Mouse (Mus musculus) T-helper 1 cell (primary cell): ENCODE data around the gene Dnajb2.

ENCODE experiments used
- in situ Hi-C: fragments of 300-600 bp; cut with MboI, MseI; formaldehyde crosslinking; loops from one replicate; pipeline ENCODE4 v1.15.1; 2025; ENCODE audit warnings: high pct_unique_total_duplicates

Dnajb2 gene

DNA sequence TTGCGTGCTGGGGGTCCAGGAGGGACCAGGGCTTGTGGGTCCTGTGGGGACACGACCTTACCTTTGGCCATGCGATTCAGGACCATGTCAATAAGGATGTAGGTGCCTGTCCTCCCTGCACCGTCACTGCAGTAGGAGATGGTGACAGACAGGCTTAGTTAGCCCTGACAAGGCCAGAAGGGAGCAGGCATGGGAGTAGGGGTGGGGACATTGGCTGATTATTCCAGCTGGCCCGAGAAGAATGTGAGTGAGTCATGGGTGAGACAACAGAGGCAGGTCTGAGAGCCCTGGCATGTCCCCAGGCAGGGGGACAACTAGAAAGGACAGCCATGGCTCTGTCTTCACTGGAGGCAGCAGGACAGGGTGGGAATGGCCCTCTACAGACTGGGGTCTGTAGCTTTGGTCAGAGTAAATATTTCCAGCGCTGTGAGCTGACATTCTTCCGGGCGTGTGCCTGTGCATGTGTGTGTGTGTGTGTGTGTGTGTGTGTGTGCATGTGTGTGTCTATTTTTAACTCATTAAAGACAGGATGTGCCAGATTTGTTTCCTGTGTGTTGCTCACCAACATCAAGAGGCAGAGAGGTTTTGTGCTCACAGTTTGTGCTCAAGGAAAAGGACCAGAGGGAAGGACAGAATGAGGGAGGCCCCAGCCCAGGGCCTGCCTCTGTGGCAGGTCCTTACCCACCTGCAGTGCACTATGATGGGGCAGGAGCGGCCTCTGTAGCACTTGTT lies 12.0 kb downstream of the Dnajb2 start:
- in situ Hi-C loops = no loop called here

DNA sequence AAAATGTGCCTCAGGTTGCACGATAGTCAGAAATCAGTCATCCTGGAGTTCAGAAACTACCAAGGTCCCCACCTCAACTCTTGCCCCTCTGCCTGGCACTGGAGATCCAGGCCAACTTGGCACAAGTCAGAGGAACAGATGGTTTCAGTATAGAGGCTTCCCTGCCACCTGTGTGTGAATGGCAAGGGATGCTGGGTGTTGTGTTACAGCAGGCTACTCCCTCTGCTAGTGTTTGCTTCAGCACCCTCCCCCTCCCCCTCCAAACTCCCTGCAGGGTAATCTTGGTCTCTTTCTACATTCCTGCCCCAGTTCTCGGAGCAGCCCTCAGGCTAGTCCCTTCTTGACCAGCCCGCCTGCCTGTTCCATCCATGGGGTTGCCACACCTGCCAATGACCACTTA lies 14.3 kb downstream of the Dnajb2 start:
- in situ Hi-C loops = loop anchor here (5.0 to 10.0 kb wide), 3 partner anchors 56 to 198 kb away; partner anchors contain the start of genes Ankzf1, Atg9a and Nhej1

DNA sequence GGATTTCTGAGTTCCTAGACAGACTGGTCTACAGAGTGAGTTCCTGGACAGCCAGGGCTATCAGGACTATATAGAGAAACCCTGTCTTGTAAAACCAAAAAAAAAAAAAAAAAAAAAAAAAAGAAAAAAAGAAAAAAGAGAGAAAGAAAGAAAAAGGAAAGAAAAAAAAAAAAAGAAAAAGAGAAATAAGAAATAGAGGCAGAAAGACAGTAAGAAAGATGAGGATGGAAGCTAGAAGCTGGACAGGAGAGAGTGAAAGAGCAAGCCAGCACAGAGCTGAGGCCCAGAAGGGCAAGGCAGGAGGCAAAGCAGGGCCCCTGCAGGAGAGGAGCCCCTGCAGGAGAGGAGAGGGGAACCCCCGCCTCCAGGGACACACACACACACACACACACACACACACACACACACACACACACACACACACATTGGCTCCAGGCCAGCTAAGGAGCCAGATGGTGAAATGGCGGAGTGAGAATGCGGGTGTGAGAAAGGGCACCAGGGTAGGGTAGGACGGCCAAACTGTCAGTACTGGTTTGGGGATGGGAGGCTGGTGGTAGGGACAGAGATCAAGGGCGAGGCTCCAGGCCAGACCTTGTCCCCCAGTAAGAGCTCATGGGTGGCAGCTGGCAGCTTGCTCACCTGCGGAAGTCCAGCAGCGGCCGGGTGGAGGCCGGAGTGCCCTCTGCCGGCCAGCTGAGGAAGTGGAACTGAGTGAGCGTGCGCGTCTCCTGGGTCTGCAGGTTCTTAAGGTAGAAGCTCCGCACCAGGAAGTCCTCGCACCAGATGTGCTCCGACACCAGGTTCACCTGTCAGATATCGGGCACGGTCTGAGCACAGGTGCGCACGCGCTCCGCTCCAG lies 15.1 kb downstream of the Dnajb2 start:
- in situ Hi-C loops = loop anchor here (5.0 to 10.0 kb wide), 3 partner anchors 57 to 199 kb away; partner anchors contain the start of genes Ankzf1, Atg9a and Nhej1

DNA sequence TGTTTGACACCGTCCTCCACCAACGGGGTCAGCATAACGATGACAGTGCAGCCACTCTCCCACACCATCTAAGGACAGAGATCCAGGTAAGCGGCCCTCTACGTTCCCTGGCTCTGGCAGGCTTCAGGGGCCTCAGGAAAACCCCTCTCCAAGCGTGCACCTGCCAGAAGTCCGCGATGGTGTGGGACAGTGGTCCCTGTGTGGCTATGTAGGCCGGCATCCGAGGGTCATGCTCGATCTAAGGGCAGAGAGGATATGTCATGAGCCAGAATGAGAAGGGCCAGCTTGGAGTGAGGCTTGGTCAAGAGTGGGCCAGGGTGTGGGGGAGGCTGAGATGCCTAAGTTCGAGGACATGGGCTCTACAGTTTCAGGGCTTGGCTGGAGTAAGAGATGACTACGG lies 16.1 kb downstream of the Dnajb2 start:
- in situ Hi-C loops = loop anchor here (5.0 to 10.0 kb wide), 3 partner anchors 58 to 200 kb away; partner anchors contain the start of genes Ankzf1, Atg9a and Nhej1

DNA sequence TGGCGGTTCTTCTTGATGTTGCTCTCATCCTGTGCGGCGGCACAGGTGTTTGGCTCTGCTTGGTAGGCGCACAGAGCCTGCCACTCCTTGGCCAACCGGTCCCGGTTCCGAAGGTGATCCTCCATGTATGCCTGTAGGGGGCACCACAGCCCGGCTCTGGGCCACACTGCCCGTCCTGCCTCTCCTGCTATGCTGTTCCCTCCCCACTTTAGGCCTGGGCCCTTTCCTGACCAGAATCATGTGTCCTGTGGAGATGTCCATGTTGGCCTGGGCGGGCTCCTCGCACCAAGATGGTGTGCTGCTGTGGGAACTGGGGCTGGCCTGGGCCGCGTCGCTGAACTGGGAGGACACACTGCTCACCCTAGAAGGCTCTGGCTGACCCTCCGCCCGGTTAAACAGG lies 16.8 kb downstream of the Dnajb2 start:
- in situ Hi-C loops = loop anchor here (5.0 to 10.0 kb wide), 3 partner anchors 58 to 201 kb away; partner anchors contain the start of genes Ankzf1, Atg9a and Nhej1

DNA sequence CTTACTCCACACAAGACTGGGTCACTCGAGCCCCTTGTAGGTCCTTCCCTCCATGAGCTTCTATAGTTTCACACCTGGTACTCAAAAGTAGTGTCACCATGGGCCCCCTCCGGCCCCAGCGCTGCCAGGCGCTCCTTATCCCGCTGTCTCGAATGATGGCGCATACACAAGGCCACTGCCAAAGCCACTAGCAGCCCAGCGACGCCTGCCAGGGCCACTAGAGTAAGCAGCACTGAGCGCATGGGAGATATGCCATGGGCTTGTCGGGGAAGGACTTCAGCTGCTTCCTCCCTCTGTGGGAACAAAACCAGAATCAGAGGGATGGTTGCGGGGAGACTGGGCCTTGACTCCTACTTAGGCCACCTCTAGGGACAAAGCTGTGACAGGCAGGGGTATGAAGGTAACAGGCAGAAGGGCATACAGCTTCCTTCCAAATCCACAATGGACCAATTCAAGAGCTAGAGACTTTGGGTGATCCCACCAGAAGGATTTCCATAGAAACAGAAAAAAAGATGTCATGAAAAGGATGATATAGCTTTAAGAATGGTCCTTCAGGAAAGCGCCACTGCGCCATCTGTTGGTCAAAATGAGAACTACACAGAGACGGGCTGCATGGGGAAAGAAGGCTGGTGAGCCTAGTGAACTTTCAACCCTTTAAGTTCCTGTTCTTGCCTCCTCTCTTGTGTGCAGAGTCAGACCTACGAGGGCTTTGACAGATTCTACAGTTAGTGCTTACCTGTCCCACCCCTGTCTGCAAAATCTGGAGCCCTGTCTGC lies 17.8 kb downstream of the Dnajb2 start:
- in situ Hi-C loops = loop anchor here (5.0 to 10.0 kb wide), 3 partner anchors 59 to 202 kb away; partner anchors contain the start of genes Ankzf1, Atg9a and Nhej1

DNA sequence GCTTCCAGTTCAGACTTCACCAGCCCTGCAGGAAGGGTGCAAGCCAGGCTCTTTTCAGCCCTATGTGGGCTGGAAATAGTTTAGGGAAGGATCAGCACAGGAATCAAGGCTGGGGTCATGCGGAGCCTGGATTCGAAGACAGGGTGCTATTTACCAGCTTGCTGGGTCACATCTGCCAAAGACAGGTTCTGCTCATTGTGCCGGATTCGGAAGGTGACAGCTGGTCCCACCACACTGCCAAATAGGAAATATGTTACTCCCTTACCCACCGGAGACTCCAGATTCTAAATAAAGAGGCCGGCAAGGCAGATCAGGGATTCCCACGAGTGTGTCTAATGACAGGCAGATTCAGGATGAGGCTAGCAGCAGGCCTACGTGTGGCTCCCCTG lies 18.4 kb downstream of the Dnajb2 start:
- in situ Hi-C loops = loop anchor here (5.0 to 10.0 kb wide), 3 partner anchors 60 to 202 kb away; partner anchors contain the start of genes Ankzf1, Atg9a and Nhej1

DNA sequence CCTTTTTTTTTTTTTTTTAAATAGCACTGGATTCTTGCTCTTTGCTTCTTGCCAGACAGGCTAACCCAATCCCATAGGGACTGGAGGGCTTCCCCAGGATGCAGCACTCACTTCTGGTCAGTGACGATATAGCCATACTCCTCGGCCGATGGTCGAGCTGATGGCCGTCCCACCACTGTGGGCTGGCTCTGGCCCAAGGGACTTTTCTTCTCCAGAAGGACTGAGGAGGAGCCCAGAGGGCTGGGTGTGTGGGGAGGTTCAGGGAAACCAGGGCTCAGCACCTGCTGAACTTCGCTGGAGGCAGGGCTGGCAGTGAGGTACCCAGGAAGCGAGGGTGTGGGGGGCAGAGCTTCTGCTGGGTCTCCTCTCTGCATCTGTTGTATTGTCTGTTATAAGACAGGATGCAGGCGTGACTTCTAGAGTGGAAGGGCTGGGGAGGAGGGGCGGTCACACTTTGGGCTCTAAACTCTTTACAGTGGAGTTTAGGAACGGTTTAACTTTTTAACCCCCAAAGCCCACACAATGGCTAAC lies 19.4 kb downstream of the Dnajb2 start:
- in situ Hi-C loops = loop anchor here (10.0 kb wide), 1 partner anchor 61 kb away; the partner anchor contains the start of genes Ankzf1 and Atg9a

DNA sequence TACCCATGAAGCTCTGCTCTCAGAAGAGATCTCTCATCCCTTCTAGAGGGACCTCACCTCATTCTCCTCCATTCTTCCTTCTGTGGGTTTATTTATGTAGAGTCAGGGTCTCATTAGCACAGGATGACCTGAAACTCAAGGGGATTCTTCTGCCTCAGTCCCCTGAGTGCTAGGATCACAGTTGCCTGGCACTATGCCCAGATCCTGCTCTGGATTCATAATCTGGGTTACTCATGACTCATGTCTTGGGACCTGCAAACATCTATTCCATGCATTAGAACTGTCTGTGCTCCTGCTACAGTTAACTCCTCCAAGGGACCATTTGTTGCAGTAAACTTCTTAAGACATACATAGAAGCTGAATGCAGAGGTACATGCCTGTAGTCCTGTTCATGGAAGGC lies 25.1 kb downstream of the Dnajb2 start:
- in situ Hi-C loops = no loop called here

DNA sequence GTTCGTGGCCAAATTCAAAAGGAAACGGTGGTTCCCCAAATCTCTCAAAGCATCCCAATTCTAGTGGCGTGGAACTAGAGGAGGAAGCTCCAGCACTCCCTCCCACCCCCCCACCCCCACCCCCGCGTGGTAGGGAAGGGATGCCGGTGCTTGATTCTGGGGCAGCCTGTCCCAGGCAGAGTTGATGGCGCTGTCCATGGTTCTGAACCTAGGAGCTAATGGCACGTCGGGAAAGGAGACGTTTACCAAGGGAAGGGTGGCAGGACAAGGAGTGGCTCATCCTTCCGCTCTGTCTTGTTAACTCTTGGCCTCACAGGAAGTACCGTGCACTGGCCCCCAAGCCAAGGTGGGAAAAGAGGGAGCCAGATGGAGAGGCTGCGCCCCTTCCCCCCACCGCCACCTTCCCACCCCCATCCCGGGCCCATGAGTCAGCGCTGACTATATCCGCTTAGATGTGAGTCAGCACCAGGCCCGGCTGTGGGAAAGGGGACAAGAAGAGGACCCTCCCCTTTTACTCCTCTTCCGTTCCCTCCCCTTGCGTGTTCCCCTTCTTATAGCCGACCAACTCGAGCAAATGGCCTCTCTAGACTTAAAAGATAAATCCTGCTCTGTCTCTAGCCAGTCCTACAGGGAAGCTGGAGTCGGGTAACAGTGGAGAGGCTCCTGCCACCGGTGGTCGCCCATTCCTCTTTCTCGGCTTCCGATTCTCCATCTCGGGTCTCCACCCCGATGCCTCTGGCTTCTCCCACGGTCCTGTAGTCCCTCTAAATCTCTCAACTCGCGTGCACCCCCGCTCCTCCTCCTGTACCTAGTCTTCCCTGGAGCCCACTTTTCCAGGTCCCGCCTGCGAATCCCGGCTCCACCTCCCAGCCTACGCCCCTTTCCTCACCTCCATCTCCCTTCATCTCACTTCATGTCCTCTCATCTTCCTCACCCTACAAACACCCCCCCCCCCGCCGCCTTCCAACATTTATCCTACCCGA lies 27.1 kb downstream of the Dnajb2 start:
- in situ Hi-C loops = no loop called here

DNA sequence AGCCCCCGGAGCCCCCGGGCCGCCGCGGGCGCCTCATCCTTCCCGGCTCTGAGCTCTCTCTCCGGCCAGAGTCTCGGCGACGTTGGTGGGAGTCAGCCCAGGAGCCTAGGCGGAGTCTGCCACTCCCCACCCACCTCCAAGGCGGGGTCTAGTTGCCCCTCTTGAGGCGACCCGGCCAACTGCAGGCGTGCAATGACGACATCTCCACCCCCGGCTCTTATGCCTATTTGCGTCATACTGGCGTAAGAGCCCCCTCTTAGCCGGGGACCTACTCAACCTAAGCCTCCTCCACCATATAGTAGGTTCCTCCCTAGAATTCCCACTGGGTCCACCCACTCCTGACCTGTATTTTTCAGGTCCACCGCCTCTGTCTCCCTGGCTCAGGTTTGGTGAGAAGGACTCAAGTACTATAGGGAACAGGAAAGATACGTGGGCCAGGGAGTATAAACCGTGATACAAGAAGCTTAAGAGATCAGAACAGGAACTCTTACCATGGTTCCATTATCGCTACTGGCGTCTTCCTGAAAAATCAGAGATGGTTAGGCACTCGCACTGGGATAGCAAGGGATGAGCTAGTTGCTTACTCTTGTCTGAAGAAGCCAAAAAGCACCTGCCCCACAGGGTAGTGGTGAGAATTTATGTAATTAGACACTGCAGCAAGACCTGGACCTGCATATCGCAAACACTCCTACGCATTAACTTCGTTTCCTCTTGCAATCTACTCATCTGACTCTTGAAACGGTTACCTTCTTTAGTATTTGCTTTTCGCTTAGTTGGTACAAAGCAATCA lies 28.1 kb downstream of the Dnajb2 start, which contains the start of gene Ptprn:
TSS of gene Ptprn (minus strand) at position 412 of the 790 bp plus-strand sequence.
- in situ Hi-C loops = no loop called here

DNA sequence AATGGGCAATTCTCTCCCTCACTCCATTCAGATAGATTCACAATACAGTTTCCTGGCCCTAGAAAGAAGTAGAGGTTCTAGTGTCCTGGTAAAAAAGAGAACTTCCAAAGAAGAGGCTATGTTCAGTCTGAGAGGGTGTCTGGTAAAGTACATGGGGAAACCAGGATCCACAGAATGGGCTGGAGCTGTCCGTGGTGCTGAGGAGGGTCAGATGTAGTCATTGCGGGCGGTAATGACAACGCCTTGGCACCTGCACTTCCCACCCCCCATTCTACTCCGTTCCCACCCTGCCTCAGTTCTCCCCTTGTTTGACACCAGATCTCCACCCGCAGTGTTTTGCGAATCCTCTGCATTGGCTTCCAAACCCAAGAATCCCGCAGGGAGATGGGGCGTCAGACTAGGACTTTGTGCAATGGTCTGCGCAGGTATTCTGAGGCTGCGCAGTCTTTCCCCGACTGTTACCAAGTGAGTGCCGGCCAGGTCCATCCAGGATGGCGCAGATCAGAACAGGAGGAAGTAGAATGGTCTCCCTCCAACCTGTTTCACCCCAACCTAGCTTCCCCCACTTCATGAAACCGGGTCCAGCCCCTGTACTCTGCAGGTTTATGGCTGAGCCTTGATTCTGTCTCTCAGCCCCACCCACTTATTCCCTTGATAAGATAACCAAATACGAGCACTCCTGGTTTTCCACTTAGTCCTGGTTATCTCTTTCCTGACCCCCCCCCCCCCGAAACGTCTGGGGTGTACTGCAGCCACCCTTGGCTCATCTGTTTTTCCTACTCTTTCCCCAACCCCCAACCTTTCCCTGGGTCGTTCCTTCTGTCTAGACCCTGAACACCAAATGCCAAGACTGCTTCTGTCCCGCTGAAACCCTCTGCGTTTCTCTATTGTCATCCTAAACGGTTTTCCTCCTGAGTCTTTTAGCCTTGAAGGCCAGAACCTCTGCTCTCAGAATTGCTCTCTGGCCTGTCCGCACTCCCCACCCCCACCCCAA lies 41.3 kb downstream of the Dnajb2 start:
- in situ Hi-C loops = loop anchor here (10.0 kb wide), 1 partner anchor 723 kb away; no protein-coding TSS in a partner anchor

DNA sequence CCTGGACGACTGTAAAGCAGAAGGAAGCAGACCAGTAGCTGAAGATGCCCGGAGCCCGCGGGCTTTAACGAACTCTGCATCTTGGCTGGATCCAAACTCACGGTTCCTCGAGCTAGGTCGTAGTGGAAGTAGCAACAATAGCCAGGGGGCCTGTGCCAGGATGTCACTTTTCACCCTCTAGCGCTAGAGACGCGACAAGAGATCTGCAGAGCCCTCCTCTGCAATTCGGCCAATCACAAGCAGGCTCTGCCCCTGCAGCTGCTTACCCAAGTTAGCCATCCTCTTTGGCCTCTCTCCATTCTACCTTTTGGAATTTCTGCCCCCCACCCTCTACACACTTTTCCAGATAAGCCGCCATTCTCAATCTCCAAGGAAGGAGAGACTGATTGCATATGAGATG lies 42.0 kb downstream of the Dnajb2 start, which contains the start of gene Resp18:
TSS of gene Resp18 (minus strand) at position 188 of the 400 bp plus-strand sequence.
- in situ Hi-C loops = loop anchor here (10.0 kb wide), 1 partner anchor 723 kb away; no protein-coding TSS in a partner anchor

DNA sequence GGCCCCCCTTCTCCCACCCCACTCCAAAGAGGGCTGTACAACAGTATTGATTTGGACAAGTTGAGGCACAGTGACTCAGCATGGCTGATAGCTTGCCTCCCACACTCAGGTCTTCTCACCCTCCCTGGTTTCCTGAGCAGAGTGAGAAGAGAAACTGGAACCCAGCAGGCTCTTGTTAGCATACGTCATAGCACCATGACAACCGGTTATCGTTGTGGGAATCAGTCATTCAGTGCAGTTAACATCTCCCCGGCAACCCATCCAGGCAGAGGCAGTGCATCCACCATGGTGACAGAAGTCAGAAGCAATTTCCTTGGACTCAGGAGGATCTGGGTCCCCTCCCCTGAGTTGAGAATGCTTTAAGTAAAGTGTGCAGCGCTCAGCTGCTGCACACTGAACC lies 46.8 kb downstream of the Dnajb2 start:
- in situ Hi-C loops = no loop called here

DNA sequence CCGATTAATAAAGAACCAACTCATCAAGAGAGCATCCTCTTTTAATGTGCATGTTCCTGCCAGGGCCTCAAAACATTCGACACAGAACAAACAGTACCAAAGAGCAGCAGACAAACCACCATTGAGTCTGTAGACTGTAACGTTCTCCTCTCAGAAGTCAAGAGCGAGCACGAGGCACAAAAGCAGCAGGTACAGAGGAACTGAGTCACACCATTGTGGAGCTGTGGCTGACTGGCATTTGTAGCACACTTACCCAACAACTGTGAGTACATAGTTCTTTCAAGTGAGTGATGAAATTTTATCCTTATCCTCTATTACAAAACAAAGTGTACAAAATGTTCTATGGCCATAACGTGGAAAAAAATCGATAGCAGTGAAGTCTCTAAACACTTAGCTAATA lies 48.7 kb downstream of the Dnajb2 start:
- in situ Hi-C loops = no loop called here

DNA sequence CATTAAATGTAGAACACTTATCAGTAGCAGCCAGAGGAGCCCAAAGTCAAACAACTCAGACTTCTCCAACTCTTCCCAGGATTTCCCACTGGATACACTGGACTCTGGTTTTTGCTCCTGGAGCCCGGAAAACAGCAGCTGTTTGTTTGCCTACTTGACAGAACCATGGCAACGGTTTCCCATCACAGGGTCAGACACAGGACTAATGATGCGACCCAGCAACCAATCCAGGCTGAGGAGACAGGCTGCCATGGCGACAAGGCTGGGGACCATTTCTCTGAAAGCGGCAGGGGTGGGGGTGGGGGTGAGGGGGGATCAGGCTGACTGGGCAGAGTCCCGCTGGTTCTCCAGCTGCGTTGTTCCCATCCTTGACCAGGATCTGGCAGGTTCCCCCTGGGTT lies 53.2 kb downstream of the Dnajb2 start:
- in situ Hi-C loops = no loop called here

DNA sequence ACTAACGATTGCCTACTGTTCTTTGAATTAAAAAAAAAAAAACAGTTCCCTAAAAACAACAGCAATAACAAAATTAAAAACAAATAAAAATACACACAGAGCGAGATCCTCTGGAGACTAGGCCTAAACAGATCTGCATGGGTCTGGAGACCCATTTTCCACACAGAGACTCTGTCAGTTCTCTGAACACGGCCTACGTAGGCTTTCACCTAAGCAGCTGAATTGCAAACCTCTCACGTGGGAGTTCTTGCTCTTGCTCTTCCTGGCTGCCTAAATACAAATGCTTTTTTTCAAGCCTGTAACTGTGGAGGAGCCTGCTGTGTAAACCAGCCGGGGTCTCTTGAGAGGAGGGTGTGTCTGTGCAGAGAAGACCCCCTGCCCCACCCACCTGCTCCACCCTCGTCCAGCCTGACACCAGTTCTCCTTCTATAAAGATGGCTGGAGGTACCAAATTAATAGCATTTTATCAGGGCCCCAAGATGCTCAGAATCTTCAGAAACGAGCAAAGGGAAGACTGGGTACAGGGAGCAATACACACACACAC lies 53.8 kb downstream of the Dnajb2 start:
- in situ Hi-C loops = no loop called here
